Mouse (Mus musculus): Measurements from ENCODE around the gene Ubl7. TPM values are rescaled to one million over a fixed set of nuclear protein-coding genes. Genes with fewer than 3 reads are reported as not detected.

Ubl7 gene
- total and polyA plus RNA-seq, 3 experiments, result 22.7 to 89.6 TPM; not detected in 1

- Histone ChIP-seq H3K9ac (ENCODE audit: control insufficient read depth, low read depth, low read length, poor library complexity, severe bottlenecking) (no peak overlapping the region), H3K9me3 (replicated peaks; ENCODE audit: insufficient read depth, low read length) (no peaks in the 10 kb centered on the region), H3K27ac (ENCODE audit: control insufficient read depth, low read depth, low read length) (no peak overlapping the region), H3K36me3 (ENCODE audit: control insufficient read depth in 1 of 2, insufficient read depth in 2 of 2, low read length in 2 of 2) (no peaks in the 10 kb centered on the region), H3K4me3 (ENCODE audit: control insufficient read depth in 1 of 2, insufficient read depth in 1 of 2, low read depth in 2 of 2, low read length in 2 of 2) (no peak overlapping the region), H3K27me3 (ENCODE audit: control insufficient read depth in 1 of 2, insufficient read depth in 2 of 2, low read length in 2 of 2) (peaks cover 0 to 7% of the 10 kb centered on the region in 2 experiments; a peak in 2 of 4 replicates), H3K79me2 (ENCODE audit: control insufficient read depth, insufficient read depth, low read length, poor library complexity) (no peaks in the 10 kb centered on the region), H3K4me1 (ENCODE audit: control insufficient read depth in 1 of 2, insufficient read depth in 2 of 2, low read length in 2 of 2) (no peaks in the 10 kb centered on the region)
- no peak for TF ChIP-seq ELF1 (IDR thresholded peaks at IDR 0.05; ENCODE audit: low read depth, low read length)
- no peak for TF ChIP-seq CHD2 (IDR thresholded peaks at IDR 0.05; ENCODE audit: low read length)
- TF ChIP-seq ZC3H11A (IDR thresholded peaks at IDR 0.05; ENCODE audit: low read depth, low read length), result no peak
- no peak for TF ChIP-seq EP300 (IDR thresholded peaks at IDR 0.05; ENCODE audit: low read depth in 1 of 2, low read length in 2 of 2)
- no peak for TF ChIP-seq NRF1 (IDR thresholded peaks at IDR 0.05; ENCODE audit: insufficient read depth, low read depth, low read length, poor library complexity, severe bottlenecking)
- TF ChIP-seq ZNF384 (IDR thresholded peaks at IDR 0.05; ENCODE audit: low read depth, low read length), result no peak
- no peak for TF ChIP-seq TCF12 (IDR thresholded peaks at IDR 0.05; ENCODE audit: low read depth, low read length)
- no peak for TF ChIP-seq MYB (IDR thresholded peaks at IDR 0.05; ENCODE audit: low read depth, low read length)
- no peak for TF ChIP-seq UBTF (IDR thresholded peaks at IDR 0.05; ENCODE audit: borderline replicate concordance, insufficient read depth, low read depth, low read length)
- TF ChIP-seq MYC (IDR thresholded peaks at IDR 0.05; ENCODE audit: low read depth, low read length), result no peak
- TF ChIP-seq SIN3A (IDR thresholded peaks at IDR 0.05; ENCODE audit: low read length), result no peak
- no peak for TF ChIP-seq ZKSCAN1 (IDR thresholded peaks at IDR 0.05; ENCODE audit: low read depth, low read length)
- no peak for TF ChIP-seq JUND (IDR thresholded peaks at IDR 0.05; ENCODE audit: low read depth, low read length)
- TF ChIP-seq CHD1 (IDR thresholded peaks at IDR 0.05; ENCODE audit: low read depth, low read length), result no peak
- no peak for DNase-seq (ENCODE audit: low read depth, low spot score)
Observed at GRCm38 (mm10) chr9:57954962-57955744, 44.4 kb downstream of the Ubl7 start.

- Histone ChIP-seq H3K9me3 (replicated peaks; ENCODE audit: insufficient read depth, low read length) (no peaks in the 10 kb centered on the region), H3K79me2 (ENCODE audit: control insufficient read depth, insufficient read depth, low read length, poor library complexity) (no peaks in the 10 kb centered on the region), H3K36me3 (ENCODE audit: control insufficient read depth in 1 of 2, insufficient read depth in 2 of 2, low read length in 2 of 2) (no peaks in the 10 kb centered on the region), H3K27ac (ENCODE audit: control insufficient read depth, low read depth, low read length) (no peak overlapping the region), H3K27me3 (ENCODE audit: control insufficient read depth in 1 of 2, insufficient read depth in 2 of 2, low read length in 2 of 2) (peaks cover 0 to 8% of the 10 kb centered on the region in 2 experiments; a peak in 2 of 4 replicates), H3K4me3 (ENCODE audit: control insufficient read depth in 1 of 2, insufficient read depth in 1 of 2, low read depth in 2 of 2, low read length in 2 of 2) (no peak overlapping the region), H3K4me1 (ENCODE audit: control insufficient read depth in 1 of 2, insufficient read depth in 2 of 2, low read length in 2 of 2) (no peaks in the 10 kb centered on the region), H3K9ac (ENCODE audit: control insufficient read depth, low read depth, low read length, poor library complexity, severe bottlenecking) (no peak overlapping the region)
- no peak for TF ChIP-seq ZNF384 (IDR thresholded peaks at IDR 0.05; ENCODE audit: low read depth, low read length)
- DNase-seq (ENCODE audit: low read depth, low spot score), result no peak
Observed at GRCm38 (mm10) chr9:57955764-57956163, 45.0 kb downstream of the Ubl7 start.

Measured in MEL (cell line).